Mouse (Mus musculus): ENCODE measurements around the gene Spef2.
"Not testable (repeated sequence)": the region's sequence is repeated elsewhere in the genome, so short reads cannot be mapped to it uniquely, and the experiment has no call there.

Spef2 gene

GRCm38 (mm10) chr15:9664948-9665347, 83.7 kb downstream of the Spef2 start:
- not testable (repeated sequence) for DNase-seq

- DNase-seq: no peak
These were observed 87.5 kb downstream of the Spef2 start for GRCm38 (mm10) chr15:9661215-9661614.

- no peak for DNase-seq
These were observed 114.2 kb downstream of the Spef2 start for GRCm38 (mm10) chr15:9634471-9634870.

GRCm38 (mm10) chr15:9631657-9632056, 117.0 kb downstream of the Spef2 start:
- no peak for DNase-seq

DNA sequence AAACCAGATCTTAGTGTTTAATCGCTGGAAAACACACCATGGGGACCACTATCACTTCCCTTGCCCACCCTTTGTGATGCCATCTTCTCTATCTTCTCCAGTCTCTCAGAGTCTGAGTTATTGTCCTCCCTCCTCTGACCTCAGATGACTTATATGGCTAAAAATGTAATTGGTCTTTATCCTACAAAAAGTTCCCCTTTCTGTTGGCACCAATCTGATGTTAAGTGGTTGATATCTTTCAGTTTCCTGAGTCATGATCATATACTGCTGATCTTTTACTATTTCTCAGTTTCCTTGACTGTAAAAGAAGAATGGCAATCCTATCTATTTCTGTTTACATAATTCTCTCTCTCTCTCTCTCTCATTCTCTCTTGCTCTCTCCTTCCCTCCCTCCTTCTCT, 119.0 kb downstream of the Spef2 start:
- DNase-seq: no peak

- no peak for DNase-seq
These were observed 124.0 kb downstream of the Spef2 start for GRCm38 (mm10) chr15:9624619-9625018.

DNA sequence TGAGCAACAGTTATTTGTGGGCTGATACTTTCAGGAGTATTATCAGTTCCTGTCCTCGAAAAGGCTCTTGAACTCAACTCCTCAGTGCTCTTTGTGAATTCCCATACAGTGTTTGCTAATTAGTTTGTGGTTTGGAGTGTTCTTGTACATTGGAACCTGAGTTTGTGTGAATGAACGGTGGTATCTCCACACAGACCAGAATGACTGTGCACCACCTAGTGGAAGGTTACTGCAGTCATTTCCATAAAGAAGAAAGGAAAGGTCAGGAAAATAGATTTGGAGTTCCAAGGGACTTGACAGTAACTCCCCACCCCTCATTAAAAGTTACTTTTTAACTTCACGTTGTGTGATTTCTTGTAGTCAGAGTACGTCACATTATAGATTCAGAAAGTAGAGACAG, 140.5 kb downstream of the Spef2 start:
- DNase-seq: peak in 1 of 2 experiments; percentile 2

- DNase-seq: no peak
These were observed 148.6 kb downstream of the Spef2 start for GRCm38 (mm10) chr15:9600088-9600455.

DNA sequence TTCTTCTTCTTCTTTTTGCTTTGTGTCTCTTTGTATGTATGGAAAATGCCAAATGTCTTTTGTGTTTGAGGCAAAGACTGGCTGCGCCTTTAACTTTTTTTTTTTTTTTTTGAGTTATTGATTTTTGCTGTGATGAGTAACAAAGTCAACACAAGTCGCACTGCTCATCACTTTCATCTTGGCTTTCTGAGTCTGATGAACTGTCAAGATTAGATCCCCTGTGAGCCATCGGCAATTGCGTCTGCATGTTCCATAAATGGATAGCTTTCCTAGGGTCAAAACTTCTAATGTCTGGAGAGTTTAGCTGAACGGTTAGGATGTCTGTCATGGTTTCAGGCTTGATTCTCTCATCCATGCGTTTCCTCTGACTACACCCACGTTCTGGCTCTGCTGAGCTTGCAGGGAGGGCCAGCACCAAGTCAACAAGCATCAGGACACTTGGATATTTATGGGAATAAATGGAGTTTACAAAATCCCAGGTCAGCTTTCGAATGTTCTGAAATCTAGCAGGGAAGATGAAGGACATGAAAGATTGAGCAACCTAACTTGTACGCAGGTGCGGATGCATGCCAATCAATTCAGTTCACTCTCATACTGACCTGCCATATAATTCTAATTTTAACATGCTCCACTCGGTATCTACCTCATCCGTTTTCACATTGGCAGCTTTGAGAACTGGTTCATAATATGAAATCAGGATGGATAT, 149.1 kb downstream of the Spef2 start:
- no peak for DNase-seq

DNA sequence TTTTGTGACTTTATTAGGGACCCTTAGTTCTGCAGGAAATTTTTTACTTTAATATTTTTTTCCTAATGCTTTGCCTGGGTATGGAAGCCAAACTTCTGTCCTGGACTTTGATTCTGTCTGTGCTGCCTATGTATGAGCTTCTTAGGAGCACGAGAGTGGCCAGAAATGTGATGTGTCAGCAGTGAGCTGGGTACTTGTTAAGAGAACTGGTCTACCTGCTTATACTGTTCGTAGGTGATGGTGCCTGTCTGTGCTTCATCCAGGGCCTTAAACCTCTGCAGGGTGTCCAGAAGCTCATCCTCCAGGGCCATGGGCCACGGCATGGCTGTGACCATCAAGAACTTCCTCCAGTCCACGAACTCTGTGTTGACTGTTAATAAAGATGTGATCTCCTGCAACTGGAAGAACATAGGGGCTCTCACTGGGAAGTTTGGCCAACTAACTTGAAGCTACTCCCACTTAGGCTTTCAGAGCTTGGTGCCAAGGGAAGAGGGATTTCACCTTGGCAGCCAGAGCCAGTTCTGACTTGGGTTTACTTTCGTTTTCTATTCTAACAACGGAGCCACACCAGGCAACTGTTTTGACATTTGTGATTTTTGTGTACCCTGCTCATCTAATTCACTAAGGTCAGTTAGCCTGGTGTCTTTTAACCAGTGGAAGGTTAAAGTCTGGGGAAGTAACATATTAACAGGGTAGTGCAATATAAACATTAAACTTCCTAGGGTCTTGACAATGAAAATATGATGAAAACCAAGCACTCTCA, 152.2 kb downstream of the Spef2 start:
- DNase-seq: no peak

GRCm38 (mm10) chr15:9589939-9590338, 158.7 kb downstream of the Spef2 start:
- no peak for DNase-seq

DNA sequence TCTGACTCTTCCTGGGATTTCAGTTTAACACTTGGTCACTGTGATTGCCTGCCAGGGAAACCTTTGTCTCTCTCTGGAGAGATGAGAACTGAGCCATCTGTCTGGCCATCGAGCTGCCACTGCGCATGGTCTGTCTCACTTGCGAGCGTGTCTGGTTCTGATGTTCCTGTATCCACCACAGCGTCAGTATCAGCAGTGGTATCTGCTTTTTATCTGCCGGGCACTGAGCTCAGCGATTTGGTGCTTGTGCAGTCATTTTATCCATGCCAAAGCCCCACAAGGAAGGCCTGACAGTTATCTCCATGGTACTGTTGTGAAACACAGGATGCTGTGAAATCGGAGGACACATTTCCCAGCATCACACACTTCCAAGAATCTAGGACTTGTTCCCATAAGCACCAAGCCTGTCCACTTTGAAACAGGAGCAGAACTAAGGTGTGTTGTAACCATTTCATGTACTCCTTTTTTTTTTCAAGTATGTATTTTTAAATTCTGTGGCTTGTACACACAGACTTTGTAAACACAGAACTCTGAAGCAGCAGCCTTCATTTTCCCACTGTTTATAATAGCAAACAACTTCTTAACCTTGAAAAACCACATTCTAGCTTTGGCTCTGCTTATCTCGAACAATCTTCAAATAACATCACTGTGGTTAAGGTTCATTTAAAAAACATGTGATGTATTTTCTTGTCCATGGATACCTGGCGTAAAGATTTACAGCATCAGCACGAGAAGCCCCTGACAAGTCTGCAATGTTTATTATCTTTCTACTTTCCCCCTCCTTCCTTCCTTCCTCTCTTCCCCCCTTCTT, 168.0 kb downstream of the Spef2 start:
- DNase-seq: peak in 1 of 2 experiments; percentile 3

- DNase-seq: no peak
These were observed 171.4 kb downstream of the Spef2 start for GRCm38 (mm10) chr15:9577303-9577702.

DNA sequence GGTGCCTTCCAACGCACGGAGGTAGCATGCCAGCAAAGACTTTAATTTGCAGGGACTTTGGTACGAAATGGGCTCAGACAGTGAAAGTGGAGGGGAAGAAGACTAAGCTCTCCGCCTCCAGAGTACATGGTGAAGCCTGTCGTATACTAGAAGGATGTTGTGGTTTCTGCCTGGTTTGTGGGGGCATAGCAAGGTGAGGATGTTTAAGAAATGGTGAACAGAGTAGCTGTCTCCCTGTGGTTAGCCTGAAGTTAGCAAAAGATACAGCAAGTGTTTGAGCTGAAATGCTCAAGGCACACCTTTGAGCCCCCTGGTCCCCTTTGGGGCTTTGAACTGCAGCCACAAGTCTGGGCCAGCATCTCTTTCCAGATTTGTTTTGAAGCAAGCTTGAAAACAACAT, 173.9 kb downstream of the Spef2 start:
- DNase-seq: no peak

- DNase-seq: no peak
These were observed 175.3 kb downstream of the Spef2 start for GRCm38 (mm10) chr15:9573361-9573760.

DNA sequence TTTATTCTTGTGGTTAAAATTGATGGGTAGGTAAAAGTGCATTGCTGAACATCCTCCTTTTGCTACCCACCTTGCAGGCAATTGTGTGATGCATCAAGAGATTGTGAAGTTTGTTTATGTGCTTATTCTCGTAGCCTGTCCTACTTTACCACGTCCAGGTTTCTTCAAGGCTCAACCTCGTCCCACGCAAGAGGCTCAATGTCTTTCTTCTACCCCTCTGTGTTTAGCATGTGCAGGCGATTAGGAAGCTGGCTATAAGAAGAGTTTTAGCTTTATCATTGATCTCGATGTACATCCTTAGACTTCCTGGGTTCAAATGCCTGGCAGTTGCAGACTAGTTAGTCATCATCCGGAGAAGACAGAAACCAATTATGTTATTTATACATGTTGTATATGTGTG, 176.0 kb downstream of the Spef2 start:
- DNase-seq: no peak

- DNase-seq: no peak
These were observed 176.8 kb downstream of the Spef2 start for GRCm38 (mm10) chr15:9571896-9572295.

DNA sequence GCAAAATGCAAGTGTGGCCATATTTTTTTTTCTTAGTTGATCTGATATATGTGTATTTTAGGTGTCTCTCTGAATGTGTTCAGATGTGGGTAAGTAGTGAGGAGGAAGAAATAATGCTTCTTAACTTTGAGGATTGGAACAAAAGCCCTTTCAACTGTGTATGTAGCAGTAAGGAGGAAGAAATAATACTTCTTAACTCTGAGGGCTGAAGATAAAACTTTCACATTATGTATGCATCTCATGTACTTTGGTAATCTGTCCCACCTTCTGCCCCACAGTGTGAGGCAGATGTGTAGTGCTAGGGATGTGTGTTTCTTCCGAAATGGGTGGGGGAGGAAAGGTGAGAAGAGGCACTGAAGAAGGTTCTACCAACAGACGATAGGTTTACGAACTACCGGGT, 181.4 kb downstream of the Spef2 start:
- DNase-seq: no peak

GRCm38 (mm10) chr15:9565396-9565795, 183.3 kb downstream of the Spef2 start:
- DNase-seq: no peak

GRCm38 (mm10) chr15:9564156-9564555, 184.5 kb downstream of the Spef2 start:
- no peak for DNase-seq

- not testable (repeated sequence) for DNase-seq
These were observed 191.4 kb downstream of the Spef2 start for GRCm38 (mm10) chr15:9557264-9557663.

DNA sequence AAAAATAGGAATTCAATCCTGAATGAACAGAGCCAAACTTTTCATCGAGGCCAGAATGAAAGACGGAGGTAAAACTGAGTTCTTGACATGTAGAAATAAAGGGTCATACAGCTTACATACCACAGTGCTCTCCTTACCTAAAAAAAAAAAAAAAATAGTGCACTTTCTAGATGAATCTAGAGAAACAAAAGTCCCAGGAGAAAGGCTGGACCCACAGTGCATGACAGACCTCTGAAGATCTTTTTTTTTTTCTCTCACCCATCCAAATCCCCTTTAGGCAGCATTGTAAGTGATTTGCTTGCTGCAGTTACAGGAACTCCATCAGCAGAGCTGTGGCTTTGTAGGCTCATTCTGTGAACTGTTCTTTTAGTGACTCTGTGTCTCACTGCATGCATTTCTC, 199.7 kb downstream of the Spef2 start:
- no peak for DNase-seq

- no peak for DNase-seq
These were observed 213.5 kb downstream of the Spef2 start for GRCm38 (mm10) chr15:9535200-9535599.
